Mouse (Mus musculus) limb, embryonic 15.5 days (tissue): Measurements from ENCODE around the gene Ctdnep1. TPM values are rescaled to one million over a fixed set of nuclear protein-coding genes. Genes with fewer than 3 reads are reported as not detected.
A peak's percentile ranks its signal among the peaks of the same experiment; 100 is the strongest.

Experiments used
- microRNA counts: library from miRNA; unstranded; fragments of <30 nt; microRNA quantifications from one replicate; lab custom pipeline; 2016
- microRNA-seq: library from miRNA; unstranded; fragments of <30 nt; microRNA quantifications from one replicate; pipeline ENCODE4, GENCODE M21; 2016
- polyA plus RNA-seq: library from polyadenylated mRNA; unstranded; fragments of >200 nt; fragmentation: Nextera tagmentation; extraction: Ambion mirVana; gene quantifications from 2 replicates; pipeline ENCODE4 v1.2.1, GENCODE M21; 2015

Gene Ctdnep1
- polyA plus RNA-seq, 1 experiment from 2014 or later: 32.0 TPM

MicroRNA genes within 50 kb of the gene (microRNA counts, 519-probe panel; counts per million panel counts)
- microRNA mmu-miR-324-3p (lab: Ali Mortazavi, UCI) (not detected), microRNA mmu-miR-324-5p (lab: Ali Mortazavi, UCI) (2,812 counts per million, percentile 63 among the panel's probes with 10 or more counts)

Small RNA genes within 50 kb of the gene (microRNA-seq; reads per million reads assigned to microRNA genes)
- gene Gm44349: not detected
- 2,424 reads per million, percentile 83 among the genes with 10 or more reads in this experiment for gene Mir324

Other genes starting within 250 kb of the Ctdnep1 start
- gene Polr2a, start 222.5 kb upstream of the Ctdnep1 start, polyA plus RNA-seq: 20.0 and 20.9 TPM in 2 replicates
- gene Slc35g3, start 219.2 kb upstream of the Ctdnep1 start, polyA plus RNA-seq: 0.09 and 0.15 TPM in 2 replicates
- 5.1 and 5.4 TPM in 2 replicates for gene Zbtb4, start 215.2 kb upstream of the Ctdnep1 start, polyA plus RNA-seq
- 18.6 and 30.0 TPM in 2 replicates for gene Chrnb1, start 185.2 kb upstream of the Ctdnep1 start, polyA plus RNA-seq
- 3.4 and 3.9 TPM in 2 replicates for gene Fgf11, start 179.3 kb upstream of the Ctdnep1 start, polyA plus RNA-seq
- gene Tmem102, start 175.5 kb upstream of the Ctdnep1 start, polyA plus RNA-seq: 8.1 and 8.9 TPM in 2 replicates
- gene Gm39566, start 165.9 kb upstream of the Ctdnep1 start, polyA plus RNA-seq: not detected in 2 replicates
- not detected in 2 replicates for gene Spem2, start 162.7 kb upstream of the Ctdnep1 start, polyA plus RNA-seq
- gene Spem1, start 159.0 kb upstream of the Ctdnep1 start, polyA plus RNA-seq: 0.28 TPM in 1 of 2 replicates, not detected in the other
- gene Nlgn2, start 143.4 kb upstream of the Ctdnep1 start, polyA plus RNA-seq: 7.6 and 8.7 TPM in 2 replicates
- 325 and 365 TPM in 2 replicates for gene Tmem256, start 142.6 kb upstream of the Ctdnep1 start, polyA plus RNA-seq
- 132 and 134 TPM in 2 replicates for gene Plscr3, start 134.8 kb upstream of the Ctdnep1 start, polyA plus RNA-seq
- 4.1 and 5.0 TPM in 2 replicates for gene Tnk1, start 122.4 kb upstream of the Ctdnep1 start, polyA plus RNA-seq
- 0.31 and 0.73 TPM in 2 replicates for gene Tmem95, start 103.1 kb upstream of the Ctdnep1 start, polyA plus RNA-seq
- 20.5 TPM in 2 replicates for gene Kctd11, start 99.8 kb upstream of the Ctdnep1 start, polyA plus RNA-seq
- gene Acap1, start 85.6 kb upstream of the Ctdnep1 start, polyA plus RNA-seq: 2.7 and 3.1 TPM in 2 replicates
- 7.6 and 8.4 TPM in 2 replicates for gene 2810408A11Rik, start 80.2 kb upstream of the Ctdnep1 start, polyA plus RNA-seq
- gene Neurl4, start 80.1 kb upstream of the Ctdnep1 start, polyA plus RNA-seq: 7.1 and 7.3 TPM in 2 replicates
- 71.5 and 77.1 TPM in 2 replicates for gene Gps2, start 67.3 kb upstream of the Ctdnep1 start, polyA plus RNA-seq
- 1,601 and 1,681 TPM in 2 replicates for gene Eif5a, start 59.2 kb upstream of the Ctdnep1 start, polyA plus RNA-seq
- 3.6 and 4.6 TPM in 2 replicates for gene Ybx2, start 45.4 kb upstream of the Ctdnep1 start, polyA plus RNA-seq
- 23.0 and 23.5 TPM in 2 replicates for gene Slc2a4, start 33.0 kb upstream of the Ctdnep1 start, polyA plus RNA-seq
- 8.1 and 13.1 TPM in 2 replicates for gene Cldn7, start 16.4 kb upstream of the Ctdnep1 start, polyA plus RNA-seq
- gene Elp5, start 1.4 kb downstream of the Ctdnep1 start, polyA plus RNA-seq: 111 and 119 TPM in 2 replicates
- gene Gabarap, start 10.0 kb downstream of the Ctdnep1 start, polyA plus RNA-seq: 545 and 568 TPM in 2 replicates
- 72.2 and 81.6 TPM in 2 replicates for gene Phf23, start 14.6 kb downstream of the Ctdnep1 start, polyA plus RNA-seq
- gene Dvl2, start 19.4 kb downstream of the Ctdnep1 start, polyA plus RNA-seq: 42.2 and 43.1 TPM in 2 replicates
- gene Acadvl, start 34.3 kb downstream of the Ctdnep1 start, polyA plus RNA-seq: 92.2 and 100 TPM in 2 replicates
- gene Dlg4, start 35.8 kb downstream of the Ctdnep1 start, polyA plus RNA-seq: 9.6 and 10.7 TPM in 2 replicates
- gene Asgr1, start 72.9 kb downstream of the Ctdnep1 start, polyA plus RNA-seq: 0.93 and 1.1 TPM in 2 replicates
- gene Asgr2, start 111.5 kb downstream of the Ctdnep1 start, polyA plus RNA-seq: 0.54 and 0.83 TPM in 2 replicates
- 1.2 and 1.6 TPM in 2 replicates for gene Mgl2, start 149.2 kb downstream of the Ctdnep1 start, polyA plus RNA-seq
- 1.8 and 2.3 TPM in 2 replicates for gene Clec10a, start 175.0 kb downstream of the Ctdnep1 start, polyA plus RNA-seq
- gene Slc16a11, start 231.6 kb downstream of the Ctdnep1 start, polyA plus RNA-seq: 1.5 and 1.6 TPM in 2 replicates
- 11.0 and 12.3 TPM in 2 replicates for gene Slc16a13, start 239.9 kb downstream of the Ctdnep1 start, polyA plus RNA-seq
- gene Bcl6b, start 248.6 kb downstream of the Ctdnep1 start, polyA plus RNA-seq: 12.1 and 13.9 TPM in 2 replicates